Mouse (Mus musculus): ENCODE measurements at regions not wholly inside any gene's neighbourhood (a gene's known extent, or its start where the extent isn't known, plus 50 kb on each side); places are given as distances from the start of the nearest gene placed in this dataset.

GRCm38 (mm10) chr5:64536393-64537112, 266.6 kb upstream of the Klf3 start:
- peak; percentile 57 for DNase-seq (ENCODE audit: low spot score)

GRCm38 (mm10) chr5:64537113-64537780, 265.9 kb upstream of the Klf3 start:
- no peak for DNase-seq (ENCODE audit: low spot score)

- no peak for DNase-seq (ENCODE audit: low spot score)
Observed at GRCm38 (mm10) chr5:64541765-64542164, 261.4 kb upstream of the Klf3 start.

- no peak for DNase-seq (ENCODE audit: low spot score)
Observed at GRCm38 (mm10) chr5:64555931-64556330, 247.3 kb upstream of the Klf3 start.

GRCm38 (mm10) chr5:64566451-64567390, 236.5 kb upstream of the Klf3 start:
- DNase-seq (ENCODE audit: low spot score) = no peak

- no peak for DNase-seq (ENCODE audit: low spot score)
Observed at GRCm38 (mm10) chr5:64567813-64568212, 235.4 kb upstream of the Klf3 start.

GRCm38 (mm10) chr5:64568294-64568693, 234.9 kb upstream of the Klf3 start:
- no peak for DNase-seq (ENCODE audit: low spot score)

GRCm38 (mm10) chr5:64574386-64574785, 228.8 kb upstream of the Klf3 start:
- no peak for DNase-seq (ENCODE audit: low spot score)

- no peak for DNase-seq (ENCODE audit: low spot score)
Observed at GRCm38 (mm10) chr5:64575896-64576295, 227.3 kb upstream of the Klf3 start.

- DNase-seq (ENCODE audit: low spot score) = no peak
Observed at GRCm38 (mm10) chr5:64576426-64577262, 226.5 kb upstream of the Klf3 start.

- DNase-seq (ENCODE audit: low spot score) = no peak
Observed at GRCm38 (mm10) chr5:64577424-64577823, 225.8 kb upstream of the Klf3 start.

- no peak for DNase-seq (ENCODE audit: low spot score)
Observed at GRCm38 (mm10) chr5:64578536-64578935, 224.7 kb upstream of the Klf3 start.

GRCm38 (mm10) chr5:64579086-64579485, 224.1 kb upstream of the Klf3 start:
- no peak for DNase-seq (ENCODE audit: low spot score)

GRCm38 (mm10) chr5:64579494-64580339, 223.5 kb upstream of the Klf3 start:
- DNase-seq (ENCODE audit: low spot score) = no peak

- DNase-seq (ENCODE audit: low spot score) = no peak
Observed at GRCm38 (mm10) chr5:64580340-64580723, 222.9 kb upstream of the Klf3 start.

- no peak for DNase-seq (ENCODE audit: low spot score)
Observed at GRCm38 (mm10) chr5:64580786-64581445, 222.3 kb upstream of the Klf3 start.

GRCm38 (mm10) chr5:64581461-64581860, 221.7 kb upstream of the Klf3 start:
- no peak for DNase-seq (ENCODE audit: low spot score)

GRCm38 (mm10) chr5:64582031-64582430, 221.2 kb upstream of the Klf3 start:
- no peak for DNase-seq (ENCODE audit: low spot score)

GRCm38 (mm10) chr5:64584308-64584707, 218.9 kb upstream of the Klf3 start:
- DNase-seq (ENCODE audit: low spot score) = no peak

Measured in layer of hippocampus, adult 9-10 months (tissue).